Mouse (Mus musculus) frontal cortex, postnatal 14 days (tissue): Measurements from ENCODE around the gene Anapc10.
"Not testable (repeated sequence)": the region's sequence is repeated elsewhere in the genome, so short reads cannot be mapped to it uniquely, and the experiment has no call there.

Experiments used
- DNase-seq, 2 experiments: peaks; one replicate each; pipeline ENCODE4 v3.0.0; 2022; ENCODE audit warnings: low spot score in 2 of 2

Anapc10 gene

GRCm38 (mm10) chr8:79711064-79711961, at the start of gene Anapc10, which contains the start of gene Abce1:
Gene Anapc10 (plus strand): TSS chr8:79711820.
Gene Abce1 (minus strand): TSS chr8:79711740.
- peak; percentile 95 to 98 for DNase-seq

- DNase-seq, result no peak
Measured at GRCm38 (mm10) chr8:79676461-79676860, 35.2 kb upstream of the Anapc10 start.

GRCm38 (mm10) chr8:79679005-79679404, 32.6 kb upstream of the Anapc10 start:
- DNase-seq, result no peak

GRCm38 (mm10) chr8:79680083-79680482, 31.5 kb upstream of the Anapc10 start:
- not testable (repeated sequence) for DNase-seq

- DNase-seq, result no peak
Measured at GRCm38 (mm10) chr8:79680555-79680954, 31.1 kb upstream of the Anapc10 start.

- DNase-seq, result no peak
Measured at GRCm38 (mm10) chr8:79680965-79681364, 30.7 kb upstream of the Anapc10 start.

GRCm38 (mm10) chr8:79685927-79686326, 25.7 kb upstream of the Anapc10 start:
- not testable (repeated sequence) for DNase-seq

- no peak for DNase-seq
Measured at GRCm38 (mm10) chr8:79692531-79692930, 19.1 kb upstream of the Anapc10 start.

GRCm38 (mm10) chr8:79706687-79707086, 4.9 kb upstream of the Anapc10 start:
- DNase-seq, result no peak

- no peak for DNase-seq
Measured at GRCm38 (mm10) chr8:79712676-79713075, 1.1 kb downstream of the Anapc10 start.

- DNase-seq, result no peak
Measured at GRCm38 (mm10) chr8:79721537-79721936, 9.9 kb downstream of the Anapc10 start.

- no peak for DNase-seq
Measured at GRCm38 (mm10) chr8:79723308-79723707, 11.7 kb downstream of the Anapc10 start.

- no peak for DNase-seq
Measured at GRCm38 (mm10) chr8:79724589-79724988, 13.0 kb downstream of the Anapc10 start.

GRCm38 (mm10) chr8:79727900-79728299, 16.3 kb downstream of the Anapc10 start:
- DNase-seq, result no peak

GRCm38 (mm10) chr8:79734304-79734703, 22.7 kb downstream of the Anapc10 start:
- DNase-seq, result peak in 1 of 2 experiments; percentile 14

- DNase-seq, result no peak
Measured at GRCm38 (mm10) chr8:79748171-79748570, 36.6 kb downstream of the Anapc10 start.

GRCm38 (mm10) chr8:79748591-79748990, 37.0 kb downstream of the Anapc10 start:
- no peak for DNase-seq

- DNase-seq, result no peak
Measured at GRCm38 (mm10) chr8:79750305-79750704, 38.7 kb downstream of the Anapc10 start.

- DNase-seq, result not testable (repeated sequence)
Measured at GRCm38 (mm10) chr8:79794873-79795272, 83.3 kb downstream of the Anapc10 start.

- no peak for DNase-seq
Measured at GRCm38 (mm10) chr8:79796690-79797089, 85.1 kb downstream of the Anapc10 start.

- DNase-seq, result no peak
Measured at GRCm38 (mm10) chr8:79804499-79804898, 92.9 kb downstream of the Anapc10 start.

- no peak for DNase-seq
Measured at GRCm38 (mm10) chr8:79806971-79807370, 95.4 kb downstream of the Anapc10 start.

- DNase-seq, result no peak
Measured at GRCm38 (mm10) chr8:79826534-79826933, 114.9 kb downstream of the Anapc10 start.
